Mouse (Mus musculus): ENCODE data around the gene Itprid2.
"Not testable (repeated sequence)": the region's sequence is repeated elsewhere in the genome, so short reads cannot be mapped to it uniquely, and the experiment has no call there.

Itprid2 gene

GRCm38 (mm10) chr2:79634528-79635400, at the start of gene Itprid2:
Gene Itprid2, plus strand, starts transcription at chr2:79635352.
- peak; percentile 99 for DNase-seq (ENCODE audit: low spot score)

- no peak for DNase-seq (ENCODE audit: low spot score)
Measured at GRCm38 (mm10) chr2:79596177-79596576, 39.0 kb upstream of the Itprid2 start.

- no peak for DNase-seq (ENCODE audit: low spot score)
Measured at GRCm38 (mm10) chr2:79597090-79597489, 38.1 kb upstream of the Itprid2 start.

GRCm38 (mm10) chr2:79601109-79601508, 34.0 kb upstream of the Itprid2 start:
- not testable (repeated sequence) for DNase-seq (ENCODE audit: low spot score)

GRCm38 (mm10) chr2:79601691-79602116, 33.4 kb upstream of the Itprid2 start:
- DNase-seq (ENCODE audit: low spot score), result no peak

- no peak for DNase-seq (ENCODE audit: low spot score)
Measured at GRCm38 (mm10) chr2:79602306-79602705, 32.8 kb upstream of the Itprid2 start.

GRCm38 (mm10) chr2:79603363-79603762, 31.8 kb upstream of the Itprid2 start:
- DNase-seq (ENCODE audit: low spot score), result no peak

- DNase-seq (ENCODE audit: low spot score), result no peak
Measured at GRCm38 (mm10) chr2:79606033-79606432, 29.1 kb upstream of the Itprid2 start.

- no peak for DNase-seq (ENCODE audit: low spot score)
Measured at GRCm38 (mm10) chr2:79607181-79607580, 28.0 kb upstream of the Itprid2 start.

- DNase-seq (ENCODE audit: low spot score), result no peak
Measured at GRCm38 (mm10) chr2:79608301-79609074, 26.7 kb upstream of the Itprid2 start.

- no peak for DNase-seq (ENCODE audit: low spot score)
Measured at GRCm38 (mm10) chr2:79610894-79611293, 24.3 kb upstream of the Itprid2 start.

GRCm38 (mm10) chr2:79618145-79618544, 17.0 kb upstream of the Itprid2 start:
- DNase-seq (ENCODE audit: low spot score), result no peak

GRCm38 (mm10) chr2:79618614-79619568, 16.3 kb upstream of the Itprid2 start:
- no peak for DNase-seq (ENCODE audit: low spot score)

GRCm38 (mm10) chr2:79623256-79623655, 11.9 kb upstream of the Itprid2 start:
- no peak for DNase-seq (ENCODE audit: low spot score)

- no peak for DNase-seq (ENCODE audit: low spot score)
Measured at GRCm38 (mm10) chr2:79627624-79628023, 7.5 kb upstream of the Itprid2 start.

- DNase-seq (ENCODE audit: low spot score), result no peak
Measured at GRCm38 (mm10) chr2:79630231-79630630, 4.9 kb upstream of the Itprid2 start.

GRCm38 (mm10) chr2:79635426-79636291, 507 bp downstream of the Itprid2 start:
- peak; percentile 71 for DNase-seq (ENCODE audit: low spot score)

- DNase-seq (ENCODE audit: low spot score), result no peak
Measured at GRCm38 (mm10) chr2:79638924-79639323, 3.8 kb downstream of the Itprid2 start.

GRCm38 (mm10) chr2:79646237-79646688, 11.1 kb downstream of the Itprid2 start:
- peak; percentile 69 for DNase-seq (ENCODE audit: low spot score)

- DNase-seq (ENCODE audit: low spot score), result no peak
Measured at GRCm38 (mm10) chr2:79647094-79647493, 11.9 kb downstream of the Itprid2 start.

GRCm38 (mm10) chr2:79647728-79648127, 12.6 kb downstream of the Itprid2 start:
- no peak for DNase-seq (ENCODE audit: low spot score)
